Mouse (Mus musculus): ENCODE results near the gene Chmp2b.

Chmp2b gene

DNA sequence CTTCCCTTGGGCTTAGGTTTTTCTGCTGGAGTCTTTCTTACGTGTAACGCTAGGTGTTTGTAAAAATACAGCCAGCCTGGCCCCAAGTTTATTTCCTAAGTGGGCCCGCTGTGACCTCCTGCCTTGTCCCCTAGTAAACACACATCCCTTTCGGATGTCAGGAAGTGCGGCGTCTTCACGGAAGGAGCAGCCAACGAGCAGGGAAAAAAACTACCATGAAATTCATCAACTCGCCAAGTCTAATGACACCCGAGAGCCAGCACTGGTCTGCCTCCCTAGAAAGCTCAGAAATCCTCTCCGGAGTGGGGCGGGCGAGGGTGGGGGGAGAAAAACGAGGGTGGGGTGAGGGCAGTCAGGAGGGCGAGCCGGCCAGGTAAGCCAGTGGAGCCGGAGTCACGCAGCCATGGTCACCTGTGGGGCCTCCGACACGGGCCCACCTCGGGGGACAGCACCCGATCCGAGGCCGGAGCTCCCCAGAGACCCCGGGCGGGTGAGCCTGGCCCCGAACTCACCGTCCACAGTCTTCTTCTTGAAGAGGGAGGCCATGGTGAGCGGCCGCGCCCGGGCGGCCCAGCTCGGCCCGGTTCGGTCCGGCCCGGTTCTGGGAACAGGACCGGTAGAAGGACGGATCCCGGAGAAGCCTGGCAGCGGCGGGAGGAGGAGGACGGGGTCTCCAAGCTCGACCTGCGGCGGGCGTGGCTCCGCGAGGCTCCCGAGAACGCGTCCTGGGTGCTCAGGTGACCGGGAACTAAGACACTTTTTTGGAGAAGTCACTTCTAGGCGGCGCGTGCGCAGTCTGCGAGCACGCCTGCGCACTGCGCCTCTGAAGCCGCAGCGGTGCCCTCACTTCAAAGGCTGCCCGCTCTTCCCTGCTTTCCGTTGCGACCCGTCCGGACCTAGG, at the start of gene Chmp2b:
Chmp2b (minus strand) TSS at position 764 of the 901 bp plus-strand sequence.
- peak; percentile 71 for DNase-seq (ENCODE audit: low read depth, low spot score)

DNA sequence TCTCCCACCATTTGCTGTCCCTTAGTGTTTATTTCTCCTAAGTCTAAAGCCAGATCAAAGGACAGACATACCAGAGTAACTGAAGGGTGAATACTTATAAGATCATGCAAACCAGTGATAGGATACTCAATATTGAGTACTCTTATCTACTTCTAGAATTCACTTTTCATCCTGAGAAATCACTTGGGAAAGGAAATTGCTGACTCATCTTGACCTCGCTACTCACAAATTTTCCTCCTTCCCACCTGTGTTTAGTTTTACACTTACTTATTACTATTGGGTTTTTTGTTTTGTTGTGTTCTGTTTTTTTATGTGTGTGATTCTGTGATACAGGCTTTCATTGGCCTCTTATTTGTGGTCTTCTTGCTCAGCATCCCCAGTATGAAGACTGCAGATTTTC, 49.2 kb upstream of the Chmp2b start:
- no peak for DNase-seq (ENCODE audit: low read depth, low spot score)

DNA sequence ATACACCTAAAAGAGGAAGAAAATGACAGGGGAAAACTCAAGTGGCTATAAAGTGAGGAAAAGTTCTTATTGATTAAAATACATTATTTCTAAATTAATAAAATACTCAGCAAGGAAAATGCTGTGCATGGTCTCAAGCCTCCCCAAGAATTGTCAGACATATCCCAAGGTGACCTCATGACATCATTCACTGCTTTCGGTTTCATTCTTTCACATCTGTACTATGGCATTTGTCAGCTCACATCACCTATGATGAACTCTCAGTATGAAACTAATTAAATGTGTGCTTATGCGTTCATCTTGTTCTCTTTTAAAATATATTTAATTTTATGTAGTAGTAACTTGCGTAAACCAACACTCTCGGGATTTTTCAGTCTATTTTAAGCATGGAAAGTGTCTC, 38.3 kb upstream of the Chmp2b start:
- DNase-seq (ENCODE audit: low read depth, low spot score) = no peak

DNA sequence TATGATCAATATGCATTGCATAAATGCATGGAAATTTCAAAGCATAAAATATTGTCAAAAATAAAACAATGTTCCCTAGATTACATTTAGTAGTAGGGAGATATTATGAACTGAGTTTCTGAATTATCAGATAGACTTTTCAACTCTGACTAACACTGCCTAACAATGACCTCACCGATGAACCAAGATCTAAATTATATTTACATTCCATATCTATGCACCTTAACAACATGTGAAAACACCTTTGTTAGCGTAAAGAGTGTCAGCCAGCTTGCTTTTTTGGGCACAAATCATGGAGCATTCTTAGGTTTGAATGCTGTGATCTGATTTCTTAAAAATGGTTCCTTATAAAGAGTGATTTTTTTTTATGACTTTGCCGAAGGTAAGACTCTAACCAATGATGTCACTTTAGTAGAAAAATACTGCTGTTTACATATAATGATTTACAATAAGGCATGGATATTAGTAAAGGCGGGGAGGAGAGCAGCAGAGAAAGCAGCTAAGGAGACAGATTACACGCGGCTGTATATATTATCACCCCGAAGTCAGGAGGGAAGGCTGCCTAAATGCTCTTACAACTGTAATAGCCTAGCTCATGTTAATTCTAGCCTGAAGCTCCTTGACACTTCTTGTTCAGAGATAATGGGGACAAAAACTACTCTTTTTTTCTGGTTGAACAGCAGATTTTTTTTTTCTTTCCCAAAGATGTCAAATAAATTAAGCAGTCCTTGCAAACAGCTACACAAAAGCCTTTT, 23.8 kb upstream of the Chmp2b start:
- no peak for DNase-seq (ENCODE audit: low read depth, low spot score)

DNA sequence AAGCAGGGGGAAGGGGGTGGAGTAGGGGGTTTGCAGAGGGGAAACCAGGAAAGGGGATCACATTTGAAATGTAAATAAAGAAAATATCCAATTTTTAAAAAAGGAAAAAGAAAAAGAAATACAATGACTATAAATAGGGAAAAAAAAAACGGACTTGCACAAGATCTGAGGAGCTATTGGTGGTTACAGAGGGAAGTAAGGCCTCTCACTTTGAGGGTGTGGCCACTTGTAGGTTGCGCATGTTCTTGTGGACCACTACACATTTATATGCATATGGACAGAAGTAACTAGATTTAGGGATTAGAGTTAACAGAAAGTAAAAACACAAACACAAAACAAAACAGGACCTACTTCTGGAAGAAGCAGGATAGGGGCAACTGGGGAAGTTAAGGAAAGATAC, 23.2 kb upstream of the Chmp2b start:
- DNase-seq (ENCODE audit: low read depth, low spot score) = no peak

DNA sequence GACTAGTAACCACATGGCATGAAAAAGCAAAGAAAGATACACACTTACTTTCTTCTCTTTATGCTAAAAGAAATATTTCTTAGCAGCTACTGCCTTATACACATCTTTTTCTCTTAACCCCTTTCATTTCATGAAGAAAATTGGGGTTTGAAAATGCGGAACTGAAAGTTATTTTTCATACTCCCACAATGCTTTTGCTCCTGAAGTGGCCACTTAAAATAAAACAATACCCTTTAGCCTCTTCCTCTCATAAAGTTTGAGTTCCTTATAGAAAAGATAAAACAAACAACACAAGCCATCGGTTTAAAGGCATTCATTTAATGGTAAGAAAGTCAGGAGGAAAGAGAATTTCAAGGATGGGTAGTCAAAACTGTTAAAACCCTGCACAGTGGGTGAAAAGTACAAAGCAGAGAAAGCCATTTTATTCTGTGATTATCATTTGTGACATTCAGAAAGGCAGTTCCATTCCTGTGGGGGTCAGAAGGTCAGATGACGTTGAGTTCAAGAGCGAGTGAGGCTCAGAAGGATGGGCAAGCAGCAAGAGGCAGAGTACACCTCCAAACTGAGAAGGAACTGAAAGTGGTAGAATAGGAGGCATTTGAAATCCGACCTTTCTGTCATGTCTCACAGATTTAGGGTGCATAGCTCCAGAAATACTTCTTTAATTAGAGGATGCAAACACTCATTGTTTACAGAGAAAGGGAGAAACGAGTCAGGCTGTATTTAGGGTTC, 14.9 kb upstream of the Chmp2b start:
- no peak for DNase-seq (ENCODE audit: low read depth, low spot score)

DNA sequence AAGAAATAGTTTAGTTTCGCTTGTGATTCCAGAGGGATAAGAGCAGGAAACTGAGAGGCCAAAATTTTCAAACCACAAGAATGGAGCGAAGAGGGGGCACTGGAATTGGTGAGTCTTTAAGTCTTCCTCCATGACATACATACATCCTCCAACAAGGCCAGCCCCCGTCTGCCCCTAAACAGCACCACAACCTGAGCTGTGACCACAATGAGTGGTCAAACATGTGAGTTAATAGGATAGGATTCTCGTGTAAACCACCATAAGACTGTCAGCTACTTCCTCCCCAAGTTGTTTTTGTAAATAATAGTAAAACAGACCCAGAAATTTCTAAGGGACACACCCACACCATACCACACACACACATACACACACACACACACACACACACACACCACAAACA, 6.3 kb upstream of the Chmp2b start:
- DNase-seq (ENCODE audit: low read depth, low spot score) = no peak

DNA sequence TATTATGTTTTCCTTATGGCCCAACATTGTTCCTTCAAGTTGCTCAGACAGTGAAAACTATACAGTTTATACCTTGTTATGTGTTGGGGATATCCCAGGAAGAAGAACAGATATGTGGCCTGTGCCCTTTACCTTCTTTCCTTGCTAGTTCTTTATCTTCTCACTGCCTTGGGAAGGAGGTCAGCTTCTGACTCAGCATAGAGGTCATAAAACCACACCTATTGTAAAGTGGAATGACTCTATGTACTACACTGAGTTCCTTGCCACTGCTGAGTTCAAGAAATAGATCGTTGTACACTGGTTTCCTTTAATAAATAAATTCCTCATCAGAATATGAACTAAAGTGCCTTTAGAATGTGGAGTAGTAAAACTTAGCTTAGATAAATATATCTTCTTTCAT, 2.4 kb upstream of the Chmp2b start:
- no peak for DNase-seq (ENCODE audit: low read depth, low spot score)

DNA sequence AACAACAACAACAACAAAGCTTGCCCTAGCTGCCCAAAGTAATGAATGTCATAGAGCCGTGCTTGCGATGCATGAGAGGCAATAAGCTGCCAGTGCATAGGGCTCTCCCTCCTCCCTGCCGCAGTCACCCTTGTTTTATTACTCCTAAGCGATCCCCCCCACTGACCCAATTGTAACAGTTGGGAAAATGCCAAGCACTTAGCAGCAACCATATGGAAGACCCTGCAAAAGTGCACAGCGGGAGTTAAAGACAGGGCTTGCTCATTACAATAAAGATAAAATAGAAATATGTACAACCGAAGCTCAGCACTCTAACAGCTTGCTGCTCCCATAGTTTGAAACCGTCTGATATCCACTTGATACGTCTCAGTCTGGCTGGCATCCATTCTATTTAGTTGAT, 1.8 kb upstream of the Chmp2b start:
- no peak for DNase-seq (ENCODE audit: low read depth, low spot score)

DNA sequence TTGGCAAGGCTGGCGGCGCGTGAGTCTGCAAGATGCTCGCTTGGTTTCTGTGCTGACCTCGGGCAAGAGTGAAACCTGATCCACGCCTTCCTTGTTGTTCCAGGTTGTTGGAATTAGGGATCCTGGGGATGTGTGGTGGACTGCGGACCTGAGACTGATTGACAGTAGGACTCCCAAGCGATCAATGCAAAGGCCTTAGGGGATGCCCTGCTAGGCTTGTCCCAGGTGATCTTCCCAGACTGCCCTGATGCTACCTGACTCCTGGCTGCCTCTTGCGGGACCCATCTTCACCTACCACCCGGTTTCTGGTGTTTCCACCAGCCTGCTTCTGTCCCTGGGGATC, 309 bp upstream of the Chmp2b start:
- DNase-seq (ENCODE audit: low read depth, low spot score) = no peak

DNA sequence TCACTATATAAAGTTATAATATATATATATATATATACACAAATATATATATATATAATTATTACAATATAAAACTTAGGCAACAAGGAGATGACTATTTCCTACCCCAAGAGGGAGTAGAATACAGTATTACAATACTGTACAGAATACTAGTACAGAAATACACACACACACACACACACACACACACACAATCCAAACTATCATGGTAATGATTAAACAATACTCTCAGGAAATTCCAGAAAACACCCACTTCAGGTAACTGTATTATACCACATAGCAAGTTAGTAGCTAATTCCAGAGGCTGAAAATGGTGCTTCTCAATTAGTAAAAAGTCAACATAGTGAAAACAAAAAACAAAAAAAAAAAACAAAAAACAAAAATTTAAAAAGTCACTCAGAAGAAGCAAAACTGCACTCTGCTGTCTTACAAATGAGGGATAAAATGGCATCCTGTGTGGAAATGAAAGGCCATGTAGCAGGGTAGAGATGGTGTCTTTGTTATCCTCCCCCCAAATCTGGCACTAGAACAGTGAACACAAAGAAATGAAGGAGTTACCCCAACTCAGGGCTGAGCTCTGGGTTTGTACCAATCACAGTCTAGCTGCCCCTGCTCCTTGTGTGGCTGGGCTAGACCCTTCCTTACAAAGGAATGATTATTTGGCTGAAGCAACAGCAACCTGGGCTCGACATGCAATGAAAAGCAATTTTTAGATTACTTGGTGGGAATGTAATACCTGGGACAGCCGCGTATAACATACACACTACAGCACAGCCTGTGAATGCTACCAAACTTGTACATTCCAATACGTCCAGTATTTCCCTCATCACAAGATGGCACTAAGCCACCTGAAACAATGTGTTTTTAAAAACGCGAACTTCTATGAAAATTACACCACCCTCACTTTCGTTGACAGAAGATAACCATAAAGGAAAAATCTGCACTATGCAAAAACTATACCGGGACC, 1.2 kb downstream of the Chmp2b start:
- no peak for DNase-seq (ENCODE audit: low read depth, low spot score)

DNA sequence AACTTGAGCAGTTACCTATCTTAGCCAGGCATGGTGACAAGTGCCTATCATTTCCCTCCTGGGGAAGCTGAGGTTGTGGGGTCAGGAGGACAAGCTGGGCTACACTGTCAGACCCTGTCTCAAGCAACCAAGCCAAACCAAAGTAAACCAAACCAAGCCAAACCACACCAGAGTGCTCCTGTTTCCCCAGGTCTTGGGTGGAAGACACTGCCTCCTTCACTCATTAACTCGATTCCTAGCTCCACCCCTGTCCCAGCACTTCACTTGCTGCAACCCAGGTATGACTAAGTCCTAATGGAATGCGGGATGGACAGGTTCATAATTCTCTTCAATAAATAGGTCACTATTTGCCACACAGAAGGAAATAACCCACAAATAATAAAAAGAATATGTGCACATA, 2.9 kb downstream of the Chmp2b start:
- DNase-seq (ENCODE audit: low read depth, low spot score) = no peak

DNA sequence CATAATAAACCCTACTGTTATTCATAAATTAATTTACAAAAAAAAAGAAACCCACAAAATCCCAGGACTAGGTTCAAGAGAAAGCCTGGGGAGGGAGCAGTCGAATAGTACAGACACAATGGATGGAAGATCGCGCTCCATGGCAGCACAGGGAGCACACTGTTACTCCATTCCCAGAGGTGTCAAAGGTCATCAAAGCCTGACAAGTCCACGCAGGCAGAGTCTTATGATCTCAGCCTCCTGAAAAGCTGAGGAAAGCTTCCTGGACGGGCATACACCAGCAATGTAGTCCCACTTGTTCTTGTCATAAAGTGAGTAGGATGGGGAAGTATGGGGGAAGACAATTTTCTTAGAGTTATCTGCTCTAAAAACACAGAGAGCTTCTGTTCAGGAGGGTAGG, 5.2 kb downstream of the Chmp2b start:
- DNase-seq (ENCODE audit: low read depth, low spot score) = no peak

DNA sequence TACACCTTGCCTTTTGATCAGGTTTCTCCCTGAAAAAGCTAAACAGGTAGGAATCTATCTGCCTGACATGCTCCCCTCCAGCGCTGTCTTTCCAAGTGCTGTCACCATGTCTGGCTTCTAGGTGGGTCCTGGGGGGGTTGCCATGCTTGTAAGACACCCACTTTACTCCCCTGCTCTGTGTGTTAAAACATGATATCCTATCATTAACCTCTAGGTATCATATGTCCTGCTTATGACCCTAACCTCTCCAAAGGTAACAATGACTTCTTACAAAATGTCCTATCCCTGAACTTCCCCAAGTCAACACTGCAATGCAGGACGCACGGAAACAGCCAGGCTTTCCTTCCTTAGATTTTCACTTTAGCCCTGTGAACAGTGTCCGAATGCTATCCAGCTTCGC, 8.3 kb downstream of the Chmp2b start:
- no peak for DNase-seq (ENCODE audit: low read depth, low spot score)

DNA sequence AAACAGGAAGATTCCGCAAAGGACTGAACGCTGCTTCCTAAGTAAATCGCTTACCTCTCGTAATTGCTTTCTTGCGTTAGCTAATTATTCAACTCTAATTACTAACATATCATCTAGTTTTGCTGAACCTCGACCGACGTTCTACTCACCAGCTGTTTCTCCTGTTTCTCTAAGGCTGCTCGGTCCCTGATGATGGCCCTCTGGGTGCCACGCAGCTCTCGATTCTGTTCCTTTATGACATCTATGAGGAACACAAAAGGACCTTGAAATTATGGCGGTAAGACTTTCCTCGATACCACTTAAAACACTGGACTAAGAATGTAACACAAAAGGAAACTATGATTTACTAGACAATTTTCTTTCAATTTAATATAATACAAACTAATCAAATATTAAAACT, 11.7 kb downstream of the Chmp2b start:
- DNase-seq (ENCODE audit: low read depth, low spot score) = no peak

DNA sequence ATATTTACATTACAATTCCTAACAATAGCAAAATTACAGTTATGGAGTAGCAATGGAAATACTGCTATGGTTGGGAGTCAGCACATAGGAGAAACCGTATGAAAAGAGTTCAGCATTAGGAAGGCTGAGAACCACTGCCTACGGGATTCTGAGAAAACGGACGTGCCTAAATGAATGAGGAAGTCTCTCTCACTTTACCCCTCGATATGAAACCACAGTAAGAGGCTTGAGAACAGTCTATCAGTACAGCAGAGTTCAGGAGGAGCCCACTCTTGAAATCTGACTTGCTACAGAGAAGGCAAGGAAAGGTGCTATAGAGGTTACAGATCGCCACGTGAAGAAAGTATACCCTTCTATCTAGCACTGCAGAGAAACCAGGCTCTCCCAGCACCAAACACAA, 13.6 kb downstream of the Chmp2b start:
- no peak for DNase-seq (ENCODE audit: low read depth, low spot score)

DNA sequence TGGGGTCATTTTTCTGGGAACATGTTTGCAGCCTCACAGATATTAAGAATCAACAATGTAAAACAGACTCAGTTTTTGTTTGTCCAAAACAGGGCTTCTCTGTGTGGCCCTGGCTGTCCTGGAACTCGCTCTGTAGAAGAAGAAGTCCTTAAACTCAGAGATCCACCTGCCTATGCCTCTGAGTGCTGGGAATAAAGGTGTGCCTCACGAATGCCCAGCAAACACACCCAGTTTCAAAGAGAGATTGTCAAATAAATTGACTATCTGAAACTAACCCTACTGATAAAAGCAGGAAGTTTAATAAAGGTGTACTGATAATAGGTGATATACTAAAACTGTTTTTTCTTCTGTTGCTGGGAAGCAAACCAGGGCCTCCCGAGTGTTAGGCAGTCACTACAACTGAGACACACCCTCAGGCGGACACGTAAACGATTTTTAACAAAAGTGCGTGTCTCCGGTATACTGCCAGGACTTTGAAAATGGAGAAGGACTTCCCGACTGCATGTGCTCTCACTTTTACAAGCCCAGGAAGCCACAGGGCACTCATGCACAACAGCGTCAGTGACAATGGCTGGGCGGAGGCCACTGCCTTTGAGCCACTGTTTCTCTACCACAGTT, 18.7 kb downstream of the Chmp2b start:
- no peak for DNase-seq (ENCODE audit: low read depth, low spot score)

DNA sequence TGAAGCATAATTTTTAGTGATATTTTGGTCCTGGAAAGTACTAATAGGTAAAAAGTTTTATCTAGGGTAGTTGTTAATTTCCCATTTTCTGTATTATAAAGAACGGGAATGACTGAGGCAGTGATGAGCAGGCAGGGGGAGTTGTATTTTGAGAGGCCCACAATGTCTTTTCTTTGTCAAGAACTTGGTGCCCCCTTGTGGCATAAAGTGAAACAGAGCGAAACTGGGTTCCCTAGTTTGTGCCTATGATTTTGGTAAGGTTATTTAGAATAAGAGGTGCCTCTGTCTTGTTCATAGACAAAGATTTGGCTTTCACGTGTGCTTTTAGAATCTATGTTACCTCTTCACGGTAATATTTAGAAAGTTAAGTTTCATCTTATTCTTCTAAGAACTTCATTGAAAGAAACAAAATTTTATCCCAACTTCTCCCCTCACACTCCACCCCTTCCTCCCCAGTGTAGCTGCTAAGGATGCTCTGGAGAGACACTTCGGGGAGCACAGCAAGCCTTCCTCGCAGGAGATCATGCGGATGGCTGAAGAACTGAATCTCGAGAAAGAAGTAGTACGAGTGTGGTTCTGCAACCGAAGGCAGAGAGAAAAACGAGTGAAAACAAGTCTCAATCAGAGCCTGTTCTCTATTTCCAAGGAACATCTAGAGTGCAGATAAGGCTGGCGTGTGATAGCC, 29.1 kb downstream of the Chmp2b start:
- DNase-seq (ENCODE audit: low read depth, low spot score) = peak; percentile 6

DNA sequence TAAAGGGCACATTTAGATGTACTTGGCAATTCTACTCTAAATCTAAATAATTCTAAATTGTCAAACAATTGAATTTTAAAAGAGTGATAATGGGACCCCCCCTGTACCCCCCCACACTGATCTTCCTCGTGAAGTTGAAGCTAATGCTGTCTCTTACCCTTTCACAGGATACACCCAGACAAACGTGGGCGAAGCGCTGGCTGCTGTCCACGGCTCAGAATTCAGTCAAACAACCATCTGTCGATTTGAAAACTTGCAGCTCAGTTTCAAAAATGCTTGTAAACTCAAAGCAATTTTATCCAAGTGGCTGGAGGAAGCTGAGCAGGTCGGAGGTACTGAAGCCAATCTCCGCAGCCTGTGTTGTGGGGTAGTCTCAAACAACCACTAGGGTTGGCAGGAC, 30.9 kb downstream of the Chmp2b start:
- no peak for DNase-seq (ENCODE audit: low read depth, low spot score)

DNA sequence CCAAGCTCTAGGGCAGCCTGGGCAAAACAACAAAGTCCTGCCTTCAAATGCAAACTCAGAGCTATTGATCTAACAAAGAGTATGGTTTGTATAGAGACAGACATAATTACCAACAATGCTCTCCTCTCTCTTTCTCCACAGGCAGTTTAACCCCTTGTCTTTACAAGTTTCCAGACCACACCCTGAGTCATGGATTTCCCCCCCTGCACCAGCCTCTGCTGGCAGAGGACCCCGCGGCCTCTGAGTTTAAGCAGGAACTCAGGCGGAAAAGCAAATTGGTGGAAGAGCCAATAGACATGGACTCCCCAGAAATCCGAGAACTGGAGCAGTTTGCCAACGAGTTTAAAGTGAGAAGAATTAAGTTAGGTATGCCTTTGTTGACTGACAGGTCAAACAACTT, 32.9 kb downstream of the Chmp2b start:
- DNase-seq (ENCODE audit: low read depth, low spot score) = no peak
